Mouse (Mus musculus): ENCODE data around the gene Ccdc97. TPM values are rescaled to one million over a fixed set of nuclear protein-coding genes. Genes with fewer than 3 reads are reported as not detected.
"Not testable (repeated sequence)": the region's sequence is repeated elsewhere in the genome, so short reads cannot be mapped to it uniquely, and the experiment has no call there.

Ccdc97 gene
- total RNA-seq (2021) = 10 to 100 TPM; 45.9 to 49.0 TPM
- long read RNA-seq, experiment 1, partial matches to known transcripts = 0 of 8 reads
- long read RNA-seq, experiment 1, other reads (novel, unspliced or antisense) = 7 of 8 reads
- long read RNA-seq, experiment 2, transcript Ccdc97-201 (5 exons, 3,032 nt) = major isoform, 9 of 15 reads
- long read RNA-seq, experiment 2, partial matches to known transcripts = 0 of 15 reads
- long read RNA-seq, experiment 2, other reads (novel, unspliced or antisense) = 5 of 15 reads

- peak; percentile 93 for DNase-seq
Observed at GRCm38 (mm10) chr7:25718788-25719417, at the start of gene Ccdc97. Gene Ccdc97 (minus strand): TSS chr7:25719088.

GRCm38 (mm10) chr7:25768229-25768628, 49.3 kb upstream of the Ccdc97 start:
- no peak for DNase-seq

GRCm38 (mm10) chr7:25766108-25766507, 47.2 kb upstream of the Ccdc97 start:
- no peak for DNase-seq

- no peak for DNase-seq
Observed at GRCm38 (mm10) chr7:25764221-25764620, 45.3 kb upstream of the Ccdc97 start.

- peak; percentile 28 to 35 for DNase-seq
Observed at GRCm38 (mm10) chr7:25763678-25764077, 44.8 kb upstream of the Ccdc97 start.

GRCm38 (mm10) chr7:25761354-25761753, 42.5 kb upstream of the Ccdc97 start:
- DNase-seq = peak in 1 of 2 experiments; percentile 18

- peak; percentile 93 to 97 for DNase-seq
Observed at GRCm38 (mm10) chr7:25756011-25756410, 37.1 kb upstream of the Ccdc97 start.

GRCm38 (mm10) chr7:25755468-25755833, 36.6 kb upstream of the Ccdc97 start:
- peak; percentile 50 to 69 for DNase-seq

- DNase-seq = peak; percentile 98
Observed at GRCm38 (mm10) chr7:25754738-25755467, 36.0 kb upstream of the Ccdc97 start, which contains the start of gene Hnrnpul1. Gene Hnrnpul1 (minus strand): TSS chr7:25754757.

- no peak for DNase-seq
Observed at GRCm38 (mm10) chr7:25754439-25754737, 35.5 kb upstream of the Ccdc97 start.

GRCm38 (mm10) chr7:25753643-25754438, 35.0 kb upstream of the Ccdc97 start:
- peak; percentile 47 to 70 for DNase-seq

- DNase-seq = no peak
Observed at GRCm38 (mm10) chr7:25753076-25753475, 34.2 kb upstream of the Ccdc97 start.

GRCm38 (mm10) chr7:25746844-25747243, 28.0 kb upstream of the Ccdc97 start:
- DNase-seq = no peak

- no peak for DNase-seq
Observed at GRCm38 (mm10) chr7:25738277-25738676, 19.4 kb upstream of the Ccdc97 start.

- DNase-seq = no peak
Observed at GRCm38 (mm10) chr7:25736920-25737319, 18.0 kb upstream of the Ccdc97 start.

- no peak for DNase-seq
Observed at GRCm38 (mm10) chr7:25734991-25735390, 16.1 kb upstream of the Ccdc97 start.

GRCm38 (mm10) chr7:25731294-25732055, 12.6 kb upstream of the Ccdc97 start:
- DNase-seq = no peak

GRCm38 (mm10) chr7:25729862-25730261, 11.0 kb upstream of the Ccdc97 start:
- DNase-seq = peak in 1 of 2 experiments; percentile 47

- no peak for DNase-seq
Observed at GRCm38 (mm10) chr7:25729396-25729795, 10.5 kb upstream of the Ccdc97 start.

GRCm38 (mm10) chr7:25727800-25728199, 8.9 kb upstream of the Ccdc97 start:
- no peak for DNase-seq

GRCm38 (mm10) chr7:25725886-25726285, 7.0 kb upstream of the Ccdc97 start:
- no peak for DNase-seq

GRCm38 (mm10) chr7:25721776-25722175, 2.9 kb upstream of the Ccdc97 start:
- not testable (repeated sequence) for DNase-seq
